Mouse (Mus musculus): ENCODE results near the gene Wasf3.

- TF ChIP-seq ZC3H11A (IDR thresholded peaks at IDR 0.05; ENCODE audit: borderline replicate concordance, low read depth, low read length) (peak; percentile 76; the same call in 1 of the 2 replicates), ZNF384 (IDR thresholded peaks at IDR 0.05; ENCODE audit: low read depth, low read length) (no peak), MAFK (IDR thresholded peaks at IDR 0.05; ENCODE audit: insufficient read depth, low read depth, low read length) (no peak), HCFC1 (IDR thresholded peaks at IDR 0.05; ENCODE audit: borderline replicate concordance, insufficient read depth, low read length) (no peak), CHD2 (IDR thresholded peaks at IDR 0.05; ENCODE audit: low read depth, low read length) (no peak)
Measured at GRCm38 (mm10) chr5:146376601-146377000, 8.2 kb upstream of the Wasf3 start.

All from ES-E14 (cell line).